Mouse (Mus musculus) MEL (cell line): ENCODE measurements around the gene Gm6583. TPM values are rescaled to one million over a fixed set of nuclear protein-coding genes. Genes with fewer than 3 reads are reported as not detected.

Experiments
- DNase-seq: peaks from one replicate; pipeline ENCODE4 v3.0.0; 2011; ENCODE audit warnings: low read depth, low spot score
- H3K27ac ChIP-seq: 2 replicates; pipeline ENCODE4 v1.5.1; 2012; ENCODE audit warnings: low read depth, mild to moderate bottlenecking, control low read depth, low read length, moderate library complexity; ENCODE audit not compliant: control insufficient read depth
- H3K27me3 ChIP-seq, 2 experiments: fragments of 150-350 bp in 1 of 2; sonication (generic) in 1 of 2; 2 replicates each; pipeline ENCODE4 v1.6.1; 2012; ENCODE audit warnings: low read length in 2 of 2, mild to moderate bottlenecking in 2 of 2, improper control_type of control experiment in 1 of 2, moderate library complexity in 1 of 2; ENCODE audit not compliant: insufficient read depth in 2 of 2, control insufficient read depth in 1 of 2
- H3K36me3 ChIP-seq, 2 experiments: 2 replicates each; pipeline ENCODE4 v1.6.1; 2012 to 2014; ENCODE audit warnings: low read length in 2 of 2, improper control_type of control experiment in 1 of 2, inconsistent platforms in 1 of 2, mild to moderate bottlenecking in 1 of 2; ENCODE audit not compliant: insufficient read depth in 2 of 2, control insufficient read depth in 1 of 2
- H3K4me1 ChIP-seq, 2 experiments: fragments of 150-350 bp in 1 of 2; sonication (generic) in 1 of 2; 2 replicates each; pipeline ENCODE4 v1.6.1; 2012; ENCODE audit warnings: low read length in 2 of 2, improper control_type of control experiment in 1 of 2, mild to moderate bottlenecking in 1 of 2; ENCODE audit not compliant: insufficient read depth in 2 of 2, control insufficient read depth in 1 of 2
- H3K4me3 ChIP-seq, 2 experiments: fragments of 150-350 bp in 1 of 2; sonication (generic) in 1 of 2; 2 replicates each; pipeline ENCODE4 v1.5.1; 2012; ENCODE audit warnings: low read depth in 2 of 2, low read length in 2 of 2, mild to moderate bottlenecking in 2 of 2, moderate library complexity in 2 of 2, control low read depth in 1 of 2, improper control_type of control experiment in 1 of 2; ENCODE audit not compliant: control insufficient read depth in 1 of 2, insufficient read depth in 1 of 2
- H3K79me2 ChIP-seq: 2 replicates; pipeline ENCODE4 v1.6.1; 2012; ENCODE audit warnings: mild to moderate bottlenecking, low read length, moderate library complexity; ENCODE audit not compliant: control insufficient read depth, poor library complexity, insufficient read depth
- H3K9ac ChIP-seq: 2 replicates; pipeline ENCODE4 v1.6.1; 2012; ENCODE audit warnings: low read depth, mild to moderate bottlenecking, control low read depth, low read length, moderate library complexity; ENCODE audit not compliant: control insufficient read depth, poor library complexity, severe bottlenecking
- H3K9me3 ChIP-seq: fragments of 150-350 bp; sonication (generic); replicated peaks from 2 replicates; pipeline ENCODE4 v1.6.1; 2012; ENCODE audit warnings: mild to moderate bottlenecking, low read length, improper control_type of control experiment, moderate library complexity; ENCODE audit not compliant: insufficient read depth
- BHLHE40 ChIP-seq: IDR thresholded peaks from 2 replicates; pipeline ENCODE4 v1.6.1; 2012; ENCODE audit warnings: low read depth, mild to moderate bottlenecking, inconsistent platforms, low read length, improper control_type of control experiment, borderline replicate concordance
- CHD1 ChIP-seq: IDR thresholded peaks from 2 replicates; pipeline ENCODE4 v1.6.1; 2012; ENCODE audit warnings: low read depth, mild to moderate bottlenecking, inconsistent platforms, low read length, improper control_type of control experiment
- CHD2 ChIP-seq: IDR thresholded peaks from 2 replicates; pipeline ENCODE4 v1.6.1; 2011; ENCODE audit warnings: low read length, improper control_type of control experiment
- EP300 ChIP-seq, 2 experiments: IDR thresholded peaks; 2 replicates each; pipeline ENCODE4 v1.6.1; 2011; ENCODE audit warnings: improper control_type of control experiment in 2 of 2, low read length in 2 of 2, low read depth in 1 of 2, mild to moderate bottlenecking in 1 of 2
- GABPA ChIP-seq: IDR thresholded peaks from 2 replicates; pipeline ENCODE4 v1.6.1; 2012; ENCODE audit warnings: low read depth, mild to moderate bottlenecking, inconsistent platforms, low read length, improper control_type of control experiment, moderate library complexity
- MAFK ChIP-seq: IDR thresholded peaks from 2 replicates; pipeline ENCODE4 v1.6.1; 2011; ENCODE audit warnings: low read depth, mild to moderate bottlenecking, low read length, improper control_type of control experiment, borderline replicate concordance
- MEF2A ChIP-seq: IDR thresholded peaks from 2 replicates; pipeline ENCODE4 v1.6.1; 2014; ENCODE audit warnings: low read depth, mild to moderate bottlenecking, inconsistent platforms, low read length, improper control_type of control experiment; ENCODE audit not compliant: poor library complexity, insufficient replicate concordance, severe bottlenecking; ENCODE audit errors: extremely low read depth
- MXI1 ChIP-seq: IDR thresholded peaks from 2 replicates; pipeline ENCODE4 v1.6.1; 2011; ENCODE audit warnings: mild to moderate bottlenecking, low read depth, low read length, improper control_type of control experiment
- MYC ChIP-seq: IDR thresholded peaks from 2 replicates; pipeline ENCODE4 v1.6.1; 2011; ENCODE audit warnings: low read depth, mild to moderate bottlenecking, low read length, improper control_type of control experiment, moderate library complexity
- NELFE ChIP-seq: IDR thresholded peaks from 2 replicates; pipeline ENCODE4 v1.6.1; 2011; ENCODE audit warnings: low read depth, low read length, improper control_type of control experiment
- NRF1 ChIP-seq: IDR thresholded peaks from 2 replicates; pipeline ENCODE4 v1.6.1; 2014; ENCODE audit warnings: low read depth, mild to moderate bottlenecking, inconsistent platforms, low read length, improper control_type of control experiment, moderate library complexity; ENCODE audit not compliant: poor library complexity, insufficient read depth, severe bottlenecking
- POLR2AphosphoS5 ChIP-seq: IDR thresholded peaks from 2 replicates; pipeline ENCODE4 v1.6.1; 2012; ENCODE audit warnings: low read depth, borderline replicate concordance, mild to moderate bottlenecking, inconsistent platforms, low read length, moderate library complexity, mixed read lengths
- SIN3A ChIP-seq: IDR thresholded peaks from 2 replicates; pipeline ENCODE4 v1.6.1; 2012; ENCODE audit warnings: low read length, improper control_type of control experiment, inconsistent platforms
- TBP ChIP-seq: IDR thresholded peaks from 2 replicates; pipeline ENCODE4 v1.8.0; 2011; ENCODE audit warnings: low read depth, low read length, improper control_type of control experiment
- TCF12 ChIP-seq: IDR thresholded peaks from 2 replicates; pipeline ENCODE4 v1.6.1; 2014; ENCODE audit warnings: low read depth, mild to moderate bottlenecking, inconsistent platforms, low read length, improper control_type of control experiment, moderate library complexity
- USF1 ChIP-seq: IDR thresholded peaks from 2 replicates; pipeline ENCODE4 v1.6.1; 2014; ENCODE audit warnings: low read depth, mild to moderate bottlenecking, inconsistent platforms, low read length, improper control_type of control experiment, moderate library complexity
- ZKSCAN1 ChIP-seq: IDR thresholded peaks from 2 replicates; pipeline ENCODE4 v1.6.1; 2012; ENCODE audit warnings: low read depth, mild to moderate bottlenecking, inconsistent platforms, low read length, improper control_type of control experiment, moderate library complexity
- ZMIZ1 ChIP-seq: IDR thresholded peaks from 2 replicates; pipeline ENCODE4 v1.6.1; 2012; ENCODE audit warnings: low read depth, mild to moderate bottlenecking, inconsistent platforms, low read length, improper control_type of control experiment, moderate library complexity
- polyA plus RNA-seq, 2 experiments: library from polyadenylated mRNA; stranded (reverse) in 1 of 2; unstranded in 1 of 2; fragments of >175 nt in 1 of 2; fragments of >200 nt in 1 of 2; gene quantifications; 2 replicates each; pipeline versions ENCODE4 v1.2.1 to v1.2.4; 2012; ENCODE audit warnings: low replicate concordance in 2 of 2, low read depth in 1 of 2; ENCODE audit not compliant: insufficient read length in 2 of 2, insufficient read depth in 1 of 2, missing spikeins in 1 of 2
- total RNA-seq: library from RNA; depleted of rRNA; stranded (reverse); fragments of 300-350 nt; gene quantifications from 2 replicates; pipeline ENCODE4 v1.2.3, GENCODE M21; 2012; rRNA removed

Gm6583 gene
- total RNA-seq (0.04 TPM in 1 of 2 replicates, not detected in the other), polyA plus RNA-seq (under 1 TPM in 1 of 2 experiments, not detected in 1; 0.11 TPM)

- no peak for TF ChIP-seq MXI1
- no peak for TF ChIP-seq MAFK
- TF ChIP-seq BHLHE40 = no peak
- no peaks in the 10 kb centered on the region for H3K27me3 ChIP-seq
- H3K9ac ChIP-seq = no peak within 1 kb of the TSS
- peaks cover 0 to 3% of the 10 kb centered on the region in 2 experiments; a peak in 2 of 4 replicates for H3K36me3 ChIP-seq
- no peak within 1 kb of the TSS for H3K27ac ChIP-seq
- H3K4me1 ChIP-seq = 0 out of 4 replicates have a peak, but pooled peaks cover 0 to 5% of the 10 kb centered on the region in 2 experiments
- H3K79me2 ChIP-seq = no peaks in the 10 kb centered on the region
- H3K4me3 ChIP-seq = no peak within 1 kb of the TSS
- no peak for DNase-seq
- no peaks in the 10 kb centered on the region for H3K9me3 ChIP-seq
Observed at GRCm38 (mm10) chr5:112355910-112356309, at the start of gene Gm6583. Gm6583 (minus strand) TSS chr5:112356033.

GRCm38 (mm10) chr5:112402437-112402836 lies 46.6 kb upstream of the Gm6583 start:
- TF ChIP-seq SIN3A = no peak
- no peak for TF ChIP-seq MYC
- no peak for TF ChIP-seq GABPA
- TF ChIP-seq ZMIZ1 = no peak
- TF ChIP-seq ZKSCAN1 = no peak
- TF ChIP-seq USF1 = no peak
- TF ChIP-seq CHD1 = no peak
- TF ChIP-seq TCF12 = no peak
- TF ChIP-seq NELFE = no peak
- TF ChIP-seq TBP = no peak
- TF ChIP-seq EP300 (IDR thresholded peaks at IDR 0.05; ENCODE audit: low read depth in 1 of 2, low read length in 2 of 2) = no peak
- no peak for TF ChIP-seq CHD2
- TF ChIP-seq NRF1 = no peak
- TF ChIP-seq POLR2AphosphoS5 = no peak
- TF ChIP-seq MEF2A = no peak
- Histone ChIP-seq H3K4me1 (no peaks in the 10 kb centered on the region), H3K27me3 (no peaks in the 10 kb centered on the region), H3K27ac (no peak overlapping the region), H3K9me3 (no peaks in the 10 kb centered on the region), H3K4me3 (no peak overlapping the region), H3K79me2 (no peaks in the 10 kb centered on the region), H3K9ac (no peak overlapping the region), H3K36me3 (no peaks in the 10 kb centered on the region)
- DNase-seq = no peak
